Mouse (Mus musculus): Measurements from ENCODE around the gene 9430015G10Rik. TPM values are rescaled to one million over a fixed set of nuclear protein-coding genes. Genes with fewer than 3 reads are reported as not detected.

9430015G10Rik gene
- total RNA-seq, 4 experiments from 2014 or later = 28.2 to 49.7 (median 35.9) TPM

GRCm38 (mm10) chr4:156169129-156169528 lies 59.3 kb downstream of the 9430015G10Rik start:
- no peak for DNase-seq (ENCODE audit: low spot score in 2 of 2)

- no peak for DNase-seq (ENCODE audit: low spot score in 2 of 2)
Observed at GRCm38 (mm10) chr4:156171828-156172227, 62.0 kb downstream of the 9430015G10Rik start.

Other genes starting within 250 kb of the 9430015G10Rik start
- gene Tas1r3, start 246.6 kb upstream of the 9430015G10Rik start, total RNA-seq (2022) = under 1 TPM; 0.25 to 0.32 (median 0.31) TPM
- 10 to 100 TPM; 27.8 to 41.9 (median 29.5) TPM for gene Cptp, start 240.5 kb upstream of the 9430015G10Rik start, total RNA-seq (2022)
- gene Ints11, start 240.4 kb upstream of the 9430015G10Rik start, total RNA-seq (2022) = 10 to 100 TPM; 30.5 to 40.2 (median 35.9) TPM
- gene Pusl1, start 218.2 kb upstream of the 9430015G10Rik start, total RNA-seq (2022) = 10 to 100 TPM; 54.8 to 64.2 (median 57.7) TPM
- gene Acap3, start 218.2 kb upstream of the 9430015G10Rik start, total RNA-seq (2022) = 100 to 1,000 TPM; 116 to 124 (median 120) TPM
- gene Ube2j2, start 166.2 kb upstream of the 9430015G10Rik start, total RNA-seq (2022) = 10 to 100 TPM; 58.5 to 69.0 (median 66.3) TPM
- gene C1qtnf12, start 147.7 kb upstream of the 9430015G10Rik start, total RNA-seq (2022) = 10 to 100 TPM; 13.6 to 29.5 (median 18.1) TPM
- gene B3galt6, start 117.3 kb upstream of the 9430015G10Rik start, total RNA-seq (2022) = 10 to 100 TPM in 1 of 4 experiments, 1 to 10 TPM in 3; 9.2 to 11.3 (median 9.7) TPM
- gene Sdf4, start 117.1 kb upstream of the 9430015G10Rik start, total RNA-seq (2022) = 100 to 1,000 TPM; 202 to 230 (median 217) TPM
- 1 to 10 TPM; 1.1 to 3.5 (median 2.0) TPM for gene Tnfrsf4, start 96.1 kb upstream of the 9430015G10Rik start, total RNA-seq (2022)
- gene Tnfrsf18, start 83.8 kb upstream of the 9430015G10Rik start, total RNA-seq (2022) = not detected
- under 1 TPM in 3 of 4 experiments, not detected in 1; 0.27 to 0.80 (median 0.45) TPM for gene Ttll10, start 50.6 kb upstream of the 9430015G10Rik start, total RNA-seq (2022)
- gene Rnf223, start 20.5 kb downstream of the 9430015G10Rik start, total RNA-seq (2022) = 1 to 10 TPM in 2 of 4 experiments, under 1 TPM in 2; 0.49 to 2.0 (median 0.81) TPM
- gene Agrn, start 87.5 kb downstream of the 9430015G10Rik start, total RNA-seq (2022) = 100 to 1,000 TPM; 125 to 145 (median 144) TPM
- gene Isg15, start 90.8 kb downstream of the 9430015G10Rik start, total RNA-seq (2022) = 1 to 10 TPM in 3 of 4 experiments, under 1 TPM in 1; 0.87 to 2.6 (median 1.7) TPM
- 1 to 10 TPM; 5.9 to 7.3 (median 6.3) TPM for gene AW011738, start 93.3 kb downstream of the 9430015G10Rik start, total RNA-seq (2022)
- gene Perm1, start 105.9 kb downstream of the 9430015G10Rik start, total RNA-seq (2022) = under 1 TPM; 0.32 to 0.45 (median 0.38) TPM
- 10 to 100 TPM; 38.2 to 52.2 (median 46.4) TPM for gene Plekhn1, start 124.9 kb downstream of the 9430015G10Rik start, total RNA-seq (2022)
- gene Noc2l, start 126.0 kb downstream of the 9430015G10Rik start, total RNA-seq (2022) = 10 to 100 TPM; 64.1 to 72.4 (median 68.0) TPM
- gene Samd11, start 145.7 kb downstream of the 9430015G10Rik start, total RNA-seq (2022) = 1 to 10 TPM; 5.1 to 7.9 (median 6.0) TPM
- gene Vmn2r-ps159, start 221.1 kb downstream of the 9430015G10Rik start, total RNA-seq (2022) = not detected

Data from layer of hippocampus, adult 8-10 months (tissue).